Mouse (Mus musculus) megakaryocyte progenitor cell, adult 5-6 weeks (primary cell): Measurements from ENCODE around the gene Ap3b2. TPM values are rescaled to one million over a fixed set of nuclear protein-coding genes. Genes with fewer than 3 reads are reported as not detected.
"Not testable (repeated sequence)": the region's sequence is repeated elsewhere in the genome, so short reads cannot be mapped to it uniquely, and the experiment has no call there.

Source experiments
- ATAC-seq: replicated peaks from 2 replicates; pipeline ENCODE4 v1.8.0; 2016; ENCODE audit warnings: mild to moderate bottlenecking, moderate TSS enrichment, inconsistent platforms; ENCODE audit not compliant: poor library complexity
- total RNA-seq, 2 experiments: library from RNA; stranded (forward) in 1 of 2; stranded (reverse) in 1 of 2; fragments of 157-497, 149-512 nt in 1 of 2; fragments of 200-1000 nt in 1 of 2; gene quantifications; 2 replicates each; pipeline versions ENCODE4 v1.2.3 to v1.2.4; 2015 to 2017

The Ap3b2 gene
- total RNA-seq, 2 experiments from 2014 or later: not detected

- not testable (repeated sequence) for ATAC-seq
These were observed 15.5 kb downstream of the Ap3b2 start for GRCm38 (mm10) chr7:81478261-81478660.

- ATAC-seq: no peak
These were observed 16.9 kb downstream of the Ap3b2 start for GRCm38 (mm10) chr7:81476833-81477232.

GRCm38 (mm10) chr7:81475221-81475620 lies 18.5 kb downstream of the Ap3b2 start:
- ATAC-seq: no peak

- ATAC-seq: no peak
These were observed 28.7 kb downstream of the Ap3b2 start for GRCm38 (mm10) chr7:81464906-81465450.

GRCm38 (mm10) chr7:81464116-81464515 lies 29.6 kb downstream of the Ap3b2 start:
- peak; percentile 60 for ATAC-seq

GRCm38 (mm10) chr7:81462815-81463214 lies 30.9 kb downstream of the Ap3b2 start:
- ATAC-seq: no peak

- no peak for ATAC-seq
These were observed 38.5 kb downstream of the Ap3b2 start, which contains the start of gene Cpeb1 for GRCm38 (mm10) chr7:81455155-81455651. TSS of gene Cpeb1 (minus strand) at chr7:81455465.

- 0 out of 2 replicates have a peak, but pooled peaks have one; percentile 20 for ATAC-seq
These were observed 39.2 kb downstream of the Ap3b2 start for GRCm38 (mm10) chr7:81454331-81455039.

- no peak for ATAC-seq
These were observed 40.1 kb downstream of the Ap3b2 start for GRCm38 (mm10) chr7:81453443-81454274.

- ATAC-seq: no peak
These were observed 40.7 kb downstream of the Ap3b2 start for GRCm38 (mm10) chr7:81452971-81453441.

Other genes starting within 250 kb of the Ap3b2 start
- 3,688 and 3,886 TPM in 2 replicates for gene Rps17, start 148.7 kb downstream of the Ap3b2 start, total RNA-seq (2015)
- 3,921 and 4,474 TPM in 2 replicates for gene Rps17, start 148.7 kb downstream of the Ap3b2 start, total RNA-seq (2017)
- gene Cpeb1, start 38.5 kb downstream of the Ap3b2 start, total RNA-seq (2015): not detected in 2 replicates
- not detected in 2 replicates for gene Cpeb1, start 38.5 kb downstream of the Ap3b2 start, total RNA-seq (2017)
- not detected in 2 replicates for gene BC048679, start 4.4 kb upstream of the Ap3b2 start, total RNA-seq (2015)
- not detected in 2 replicates for gene BC048679, start 4.4 kb upstream of the Ap3b2 start, total RNA-seq (2017)
- gene Fsd2, start 73.0 kb upstream of the Ap3b2 start, total RNA-seq (2015): 0.17 TPM in 1 of 2 replicates, not detected in the other
- 0.04 and 0.27 TPM in 2 replicates for gene Fsd2, start 73.0 kb upstream of the Ap3b2 start, total RNA-seq (2017)
- gene Whamm, start 77.3 kb upstream of the Ap3b2 start, total RNA-seq (2015): 12.3 and 13.4 TPM in 2 replicates
- 17.5 and 18.6 TPM in 2 replicates for gene Whamm, start 77.3 kb upstream of the Ap3b2 start, total RNA-seq (2017)
- 0.44 TPM in 2 replicates for gene Homer2, start 213.6 kb upstream of the Ap3b2 start, total RNA-seq (2015)
- gene Homer2, start 213.6 kb upstream of the Ap3b2 start, total RNA-seq (2017): 0.71 and 0.74 TPM in 2 replicates